ENCODE assay signal across 9 mouse cellular contexts in the genomic region with DNA sequence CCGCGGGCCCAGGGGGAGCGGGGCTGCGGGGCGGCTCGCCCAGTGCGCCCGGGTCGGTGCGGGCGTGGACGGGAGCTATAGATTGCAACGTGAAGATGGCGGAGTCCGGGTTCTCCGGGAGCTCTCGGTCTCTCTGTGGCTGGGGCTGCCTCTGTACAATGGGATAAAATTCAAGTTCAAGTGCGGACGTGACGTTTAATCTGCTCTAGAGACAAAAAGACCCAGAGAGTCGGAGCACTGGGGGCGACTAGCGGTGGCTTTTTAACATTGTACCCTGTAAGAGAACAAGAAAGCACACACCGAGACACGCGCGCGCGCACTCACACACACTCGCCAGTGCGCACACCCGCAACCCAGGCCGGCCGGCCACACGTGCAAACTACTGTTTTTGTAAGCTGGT. TPM values are rescaled to one million over a fixed set of nuclear protein-coding genes. Genes with fewer than 3 reads are reported as not detected.
A peak's percentile ranks its signal among the peaks of the same experiment; 100 is the strongest.
DNase-seq lines count a peak whose midpoint lies in the region; ATAC-seq and TF ChIP-seq lines count a peak whose summit lies in the region.
"Had no signal": no experiment of that assay in that cellular context is flagged by ENCODE, and none has a peak within 500 bp of the region (broad histone marks: within the 10 kb centered on the region; RNA-seq: fewer than 3 reads in every experiment).

No protein-coding gene starts in this region.

- peak; percentile 56; the same call in 1 of the 2 replicates for ATAC-seq in granulocyte monocyte progenitor cell, adult 5-6 weeks (replicated peaks; ENCODE audit: poor library complexity, severe bottlenecking)
- ATAC-seq in limb, embryonic 12.5 days (ENCODE audit: insufficient number of reproducible peaks, insufficient read depth, low FRiP score, low TSS enrichment, low read depth) = peak; percentile 72
- peak; percentile 76 for ATAC-seq in midbrain, embryonic 15.5 days (replicated peaks)
- peak; percentile 70 for ATAC-seq in stomach, postnatal 0 days (ENCODE audit: low FRiP score, low TSS enrichment)

- WGBS in limb, embryonic 12.5 days = 1% methylated on average over 35 of the region's 35 CpGs
- WGBS in midbrain, embryonic 15.5 days = under 1% methylated on average over 35 of the region's 35 CpGs
- under 1% methylated on average over 35 of the region's 35 CpGs for WGBS in stomach, postnatal 0 days

- TF ChIP-seq CTCF in stomach, postnatal 0 days (IDR thresholded peaks at IDR 0.05; ENCODE audit: low read depth) = peak; percentile 73

- H3K9me3 ChIP-seq in limb, embryonic 12.5 days = no peaks in the 10 kb centered on the region
- no peaks in the 10 kb centered on the region for H3K9me3 ChIP-seq in midbrain, embryonic 15.5 days
- no peaks in the 10 kb centered on the region for H3K9me3 ChIP-seq in stomach, postnatal 0 days (ENCODE audit: control insufficient read depth, low read length)

- H3K9ac ChIP-seq in limb, embryonic 12.5 days (replicated peaks) = peak overlapping the region; percentile 96
- H3K9ac ChIP-seq in midbrain, embryonic 15.5 days = peak overlapping the region; percentile 77
- peak overlapping the region; percentile 70 for H3K9ac ChIP-seq in stomach, postnatal 0 days (ENCODE audit: low read length)

- H3K27me3 ChIP-seq in limb, embryonic 12.5 days = peaks cover 39% of the 10 kb centered on the region
- H3K27me3 ChIP-seq in midbrain, embryonic 15.5 days (replicated peaks) = peaks cover 6% of the 10 kb centered on the region; the same call in 1 of the 2 replicates
- H3K27me3 ChIP-seq in stomach, postnatal 0 days (ENCODE audit: control insufficient read depth, insufficient read depth, low read length) = 0 out of 2 replicates have a peak, but pooled peaks cover 4% of the 10 kb centered on the region

- H3K27ac ChIP-seq in limb, embryonic 12.5 days = peak overlapping the region; percentile 98
- H3K27ac ChIP-seq in midbrain, embryonic 15.5 days = peak overlapping the region; percentile 91
- peak overlapping the region; percentile 91 for H3K27ac ChIP-seq in stomach, postnatal 0 days (replicated peaks)
- H3K27ac ChIP-seq: macrophage had no signal

- no peaks in the 10 kb centered on the region for H3K36me3 ChIP-seq in limb, embryonic 12.5 days
- H3K36me3 ChIP-seq in midbrain, embryonic 15.5 days (replicated peaks) = no peaks in the 10 kb centered on the region
- H3K36me3 ChIP-seq in stomach, postnatal 0 days (ENCODE audit: control insufficient read depth, insufficient read depth, low read length) = no peaks in the 10 kb centered on the region

- peak; percentile 46 to 53 for DNase-seq in adrenal gland, adult (ENCODE audit: inconsistent age in 2 of 2, low spot score in 1 of 2)
- DNase-seq in adrenal gland, adult 8-10 months = no peak
- DNase-seq in c-Kit-positive CD71-negative TER-119-negative erythroid progenitor cells, embryonic 14.5 days (ENCODE audit: low read depth) = peak; percentile 43
- peak; percentile 49 for DNase-seq in kidney, adult 9 months
- peak; percentile 80 for DNase-seq in stomach, postnatal 0 days (ENCODE audit: low spot score)

- peaks cover 33% of the 10 kb centered on the region for H3K4me1 ChIP-seq in limb, embryonic 12.5 days (replicated peaks)
- H3K4me1 ChIP-seq in midbrain, embryonic 15.5 days = peaks cover 30% of the 10 kb centered on the region
- 0 out of 2 replicates have a peak, but pooled peaks cover 2% of the 10 kb centered on the region for H3K4me1 ChIP-seq in stomach, postnatal 0 days (replicated peaks; ENCODE audit: control insufficient read depth, insufficient read depth)

- TF ChIP-seq EP300 in stomach, postnatal 0 days (optimal IDR thresholded peaks at IDR 0.05) = no peak

- peak overlapping the region; percentile 87 for H3K4me3 ChIP-seq in limb, embryonic 12.5 days (replicated peaks)
- peak overlapping the region; percentile 86 for H3K4me3 ChIP-seq in midbrain, embryonic 15.5 days
- peak overlapping the region; percentile 59 for H3K4me3 ChIP-seq in stomach, postnatal 0 days (ENCODE audit: low read depth, low read length)

- H3K4me2 ChIP-seq in limb, embryonic 12.5 days = peak overlapping the region; percentile 80
- peak overlapping the region; percentile 83 for H3K4me2 ChIP-seq in midbrain, embryonic 15.5 days
- peak overlapping the region; percentile 92 for H3K4me2 ChIP-seq in stomach, postnatal 0 days (replicated peaks; ENCODE audit: low read depth)

RNA-seq across cellular contexts. Expression of a gene that starts 0.5 kb away (rescaled TPM):
- total RNA-seq in adrenal gland, adult 8-10 months (2022) = under 1 TPM; 0.17 to 0.80 (median 0.55) TPM
- total RNA-seq in granulocyte monocyte progenitor cell, adult 5-6 weeks (2014; fragmentation: Nextera tagmentation) = not detected in 2 replicates
- total RNA-seq in granulocyte monocyte progenitor cell, adult 5-6 weeks (2017) = not detected in 2 replicates
- polyA plus RNA-seq in limb, embryonic 12.5 days (2016; fragmentation: Nextera tagmentation; extraction: Ambion mirVana) = 19.6 and 19.9 TPM in 2 replicates
- polyA plus RNA-seq in midbrain, embryonic 15.5 days (2015; fragmentation: Nextera tagmentation; extraction: Ambion mirVana) = 33.7 and 37.6 TPM in 2 replicates
- 4.6 TPM in 2 replicates for polyA plus RNA-seq in stomach, postnatal 0 days (2015; fragmentation: Nextera tagmentation; extraction: Ambion mirVana)
- polyA plus RNA-seq: macrophage had no signal
